Mouse (Mus musculus) liver, embryonic 13.5 days (tissue): Measurements from ENCODE around the gene Ppm1h. TPM values are rescaled to one million over a fixed set of nuclear protein-coding genes. Genes with fewer than 3 reads are reported as not detected.

Source experiments
- ATAC-seq: fragments of 200-750 bp; cut with Nextera tagmentation; 2 replicates; pipeline ENCODE4 v1.8.0; 2017; ENCODE audit warnings: low read depth, mild to moderate bottlenecking, moderate number of reproducible peaks, moderate library complexity
- DNase-seq: peaks from one replicate; pipeline ENCODE4 v3.0.0; 2022
- H3K27ac ChIP-seq: fragments of 300-500 bp; sonication (generic); 2 replicates; pipeline ENCODE4 v1.5.1; 2015; ENCODE audit warnings: moderate library complexity, mild to moderate bottlenecking, inconsistent platforms
- H3K27me3 ChIP-seq: fragments of 300-500 bp; sonication (generic); 2 replicates; pipeline ENCODE4 v1.6.1; 2015; ENCODE audit warnings: mild to moderate bottlenecking, inconsistent platforms
- H3K36me3 ChIP-seq: fragments of 300-500 bp; sonication (generic); 2 replicates; pipeline ENCODE4 v1.6.1; 2015; ENCODE audit warnings: mild to moderate bottlenecking, inconsistent platforms
- H3K4me1 ChIP-seq: fragments of 300-500 bp; sonication (generic); replicated peaks from 2 replicates; pipeline ENCODE4 v1.6.1; 2015; ENCODE audit warnings: inconsistent platforms
- H3K4me2 ChIP-seq: fragments of 300-500 bp; sonication (generic); 2 replicates; pipeline ENCODE4 v1.6.1; 2015; ENCODE audit warnings: inconsistent platforms, mild to moderate bottlenecking, moderate library complexity
- H3K4me3 ChIP-seq: fragments of 300-500 bp; sonication (generic); replicated peaks from 2 replicates; pipeline ENCODE4 v1.5.1; 2015; ENCODE audit warnings: mild to moderate bottlenecking, inconsistent platforms
- H3K9ac ChIP-seq: fragments of 300-500 bp; sonication (generic); 2 replicates; pipeline ENCODE4 v1.6.1; 2015; ENCODE audit warnings: mild to moderate bottlenecking, inconsistent platforms
- H3K9me3 ChIP-seq: fragments of 300-500 bp; sonication (generic); replicated peaks from 2 replicates; pipeline ENCODE4 v1.6.1; 2016; ENCODE audit warnings: inconsistent platforms
- WGBS: fragments of 180-500 bp; shearing (Covaris S2); methylation state at CpG from one replicate; pipeline ENCODE4 v1.1.7; 2015; ENCODE audit not compliant: insufficient replicate concordance; 5-methylcytosine and 5-hydroxymethylcytosine counted together
- polyA plus RNA-seq: library from polyadenylated mRNA; unstranded; fragments of >200 nt; fragmentation: Nextera tagmentation; extraction: Ambion mirVana; gene quantifications from 2 replicates; pipeline ENCODE4 v1.2.1, GENCODE M21; 2015

Gene Ppm1h
- polyA plus RNA-seq, 1 experiment from 2014 or later: 1.5 TPM

DNA sequence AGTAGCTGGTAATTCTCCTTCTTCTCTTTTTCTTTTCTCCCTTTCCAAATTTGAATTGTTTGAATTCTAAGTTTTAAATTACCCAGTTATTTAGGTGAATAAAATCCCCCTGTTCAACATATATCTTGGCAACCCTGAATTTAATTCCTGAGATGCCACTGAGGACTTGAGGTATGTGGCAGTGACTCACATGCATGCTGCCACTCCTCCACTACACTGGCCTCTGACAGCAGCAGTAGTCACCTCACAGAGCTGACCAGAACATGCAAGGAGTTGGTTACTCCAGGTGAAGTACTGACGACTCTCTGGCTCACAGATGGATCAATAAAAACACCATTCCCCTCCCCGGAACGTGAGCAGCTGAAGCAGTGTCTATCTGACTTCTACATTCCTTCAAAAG is 98.9 kb downstream of the Ppm1h start:
- Histone ChIP-seq H3K27me3 (no peaks in the 10 kb centered on the region), H3K4me2 (no peak overlapping the region), H3K36me3 (no peaks in the 10 kb centered on the region), H3K4me1 (0 out of 2 replicates have a peak, but pooled peaks cover 5% of the 10 kb centered on the region), H3K27ac (no peak overlapping the region), H3K9me3 (no peaks in the 10 kb centered on the region), H3K9ac (no peak overlapping the region), H3K4me3 (no peak overlapping the region)
- DNase-seq (no peak), ATAC-seq (no peak)
- 74% methylated on average over 3 of the region's 3 CpGs for WGBS

DNA sequence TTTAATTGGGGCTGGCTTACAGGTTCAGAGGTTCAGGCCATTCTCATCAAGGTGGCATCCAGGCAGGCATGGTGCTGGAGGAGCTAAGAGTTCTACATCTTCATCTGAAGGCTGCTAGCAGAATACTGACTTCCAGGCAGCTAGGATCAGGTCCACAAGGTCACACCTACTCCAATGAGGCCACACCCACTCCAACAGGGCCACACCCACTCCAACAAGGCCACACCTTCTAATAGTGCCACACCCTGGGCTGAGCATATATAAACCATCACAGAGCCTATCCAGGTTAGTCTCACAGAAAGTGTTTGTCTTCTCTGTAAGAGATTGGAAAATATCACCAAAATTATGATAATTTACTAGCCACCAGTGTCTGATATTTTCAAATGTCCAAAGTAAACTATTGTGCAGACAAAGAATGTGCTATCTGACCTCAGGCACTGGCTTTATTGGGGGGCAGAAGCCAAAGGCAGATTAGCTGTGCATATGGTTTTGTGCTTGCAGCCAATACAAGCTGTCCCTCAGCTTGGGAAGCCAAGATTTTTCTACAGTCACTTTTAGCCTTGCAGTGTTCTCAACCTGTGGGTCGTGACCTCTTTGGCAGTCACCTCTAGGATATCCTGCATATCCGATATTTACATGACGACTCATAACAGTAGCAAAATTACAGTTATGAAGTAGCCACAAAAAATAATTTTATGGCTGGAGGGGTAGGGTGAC is 99.5 kb downstream of the Ppm1h start:
- Histone ChIP-seq H3K4me1 (0 out of 2 replicates have a peak, but pooled peaks cover 5% of the 10 kb centered on the region), H3K27me3 (no peaks in the 10 kb centered on the region), H3K9me3 (no peaks in the 10 kb centered on the region), H3K36me3 (no peaks in the 10 kb centered on the region), H3K9ac (no peak overlapping the region), H3K27ac (no peak overlapping the region), H3K4me2 (no peak overlapping the region), H3K4me3 (no peak overlapping the region)
- ATAC-seq: peak; percentile 71; the same call in 1 of the 2 replicates
- no peak for DNase-seq
- 75% methylated on average over 3 of the region's 3 CpGs for WGBS

- 0 out of 2 replicates have a peak, but pooled peaks cover 5% of the 10 kb centered on the region for H3K4me1 ChIP-seq
- no peaks in the 10 kb centered on the region for H3K36me3 ChIP-seq
- no peak overlapping the region for H3K27ac ChIP-seq
- no peaks in the 10 kb centered on the region for H3K9me3 ChIP-seq
- 61% methylated on average over 12 of the region's 12 CpGs for WGBS
- H3K4me2 ChIP-seq: no peak overlapping the region
- no peaks in the 10 kb centered on the region for H3K27me3 ChIP-seq
- no peak for DNase-seq
- H3K9ac ChIP-seq: no peak overlapping the region
- ATAC-seq: no peak
- H3K4me3 ChIP-seq: no peak overlapping the region
Measured at GRCm38 (mm10) chr10:122779351-122779750, 100.8 kb downstream of the Ppm1h start.

- DNase-seq (no peak), ATAC-seq (peak; percentile 63)
- Histone ChIP-seq H3K4me1 (0 out of 2 replicates have a peak, but pooled peaks cover 5% of the 10 kb centered on the region), H3K9me3 (no peaks in the 10 kb centered on the region), H3K27me3 (no peaks in the 10 kb centered on the region), H3K27ac (no peak overlapping the region), H3K4me2 (no peak overlapping the region), H3K36me3 (no peaks in the 10 kb centered on the region), H3K9ac (no peak overlapping the region), H3K4me3 (no peak overlapping the region)
- 49% methylated on average over 4 of the region's 4 CpGs for WGBS
Measured at GRCm38 (mm10) chr10:122782755-122783154, 104.2 kb downstream of the Ppm1h start.

GRCm38 (mm10) chr10:122789648-122790170 is 111.1 kb downstream of the Ppm1h start:
- no peaks in the 10 kb centered on the region for H3K27me3 ChIP-seq
- DNase-seq: no peak
- H3K4me2 ChIP-seq: no peak overlapping the region
- no peak overlapping the region for H3K4me3 ChIP-seq
- WGBS: 44% methylated on average over 12 of the region's 12 CpGs
- no peak for ATAC-seq
- H3K4me1 ChIP-seq: peaks cover 18% of the 10 kb centered on the region
- no peak overlapping the region for H3K9ac ChIP-seq
- no peaks in the 10 kb centered on the region for H3K36me3 ChIP-seq
- H3K9me3 ChIP-seq: no peaks in the 10 kb centered on the region
- no peak overlapping the region for H3K27ac ChIP-seq

- Histone ChIP-seq H3K9me3 (no peaks in the 10 kb centered on the region), H3K36me3 (no peaks in the 10 kb centered on the region), H3K4me1 (peaks cover 20% of the 10 kb centered on the region), H3K27ac (no peak overlapping the region), H3K9ac (peak overlapping the region; percentile 51), H3K4me2 (peak overlapping the region; percentile 67), H3K4me3 (peak overlapping the region; percentile 48), H3K27me3 (no peaks in the 10 kb centered on the region)
- DNase-seq (no peak), ATAC-seq (peak; percentile 73)
- 12% methylated on average over 21 of the region's 21 CpGs for whole genome bisulfite sequencing
Measured at GRCm38 (mm10) chr10:122792021-122792966, 113.7 kb downstream of the Ppm1h start.

DNA sequence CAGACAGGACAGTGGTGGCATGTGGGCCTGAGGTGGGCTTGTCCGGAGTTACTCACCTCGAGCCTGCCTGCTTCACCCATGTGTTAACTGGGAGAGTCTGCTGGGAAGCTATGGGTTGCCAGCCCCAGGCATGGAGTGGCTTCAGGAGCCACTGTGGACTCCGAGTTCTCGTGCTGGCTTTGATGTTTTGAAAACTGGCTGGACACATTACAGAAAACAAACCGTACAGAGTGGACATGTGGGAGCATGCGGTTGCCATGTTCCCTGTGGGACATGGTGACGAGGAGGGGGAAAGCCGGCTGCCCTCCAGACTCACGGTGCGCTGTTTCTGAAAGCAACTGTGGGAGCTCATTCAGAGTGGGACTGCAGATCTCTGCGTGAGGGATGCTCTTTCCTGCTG is 114.6 kb downstream of the Ppm1h start:
- DNase-seq: no peak
- Histone ChIP-seq H3K4me3 (no peak overlapping the region), H3K4me2 (0 out of 2 replicates have a peak overlapping the region, but pooled peaks have one; percentile 67), H3K36me3 (no peaks in the 10 kb centered on the region), H3K27me3 (no peaks in the 10 kb centered on the region), H3K27ac (0 out of 2 replicates have a peak overlapping the region, but pooled peaks have one; percentile 34), H3K4me1 (peaks cover 20% of the 10 kb centered on the region), H3K9ac (no peak overlapping the region), H3K9me3 (no peaks in the 10 kb centered on the region)
- no peak for ATAC-seq
- WGBS: 75% methylated on average over 11 of the region's 11 CpGs

DNA sequence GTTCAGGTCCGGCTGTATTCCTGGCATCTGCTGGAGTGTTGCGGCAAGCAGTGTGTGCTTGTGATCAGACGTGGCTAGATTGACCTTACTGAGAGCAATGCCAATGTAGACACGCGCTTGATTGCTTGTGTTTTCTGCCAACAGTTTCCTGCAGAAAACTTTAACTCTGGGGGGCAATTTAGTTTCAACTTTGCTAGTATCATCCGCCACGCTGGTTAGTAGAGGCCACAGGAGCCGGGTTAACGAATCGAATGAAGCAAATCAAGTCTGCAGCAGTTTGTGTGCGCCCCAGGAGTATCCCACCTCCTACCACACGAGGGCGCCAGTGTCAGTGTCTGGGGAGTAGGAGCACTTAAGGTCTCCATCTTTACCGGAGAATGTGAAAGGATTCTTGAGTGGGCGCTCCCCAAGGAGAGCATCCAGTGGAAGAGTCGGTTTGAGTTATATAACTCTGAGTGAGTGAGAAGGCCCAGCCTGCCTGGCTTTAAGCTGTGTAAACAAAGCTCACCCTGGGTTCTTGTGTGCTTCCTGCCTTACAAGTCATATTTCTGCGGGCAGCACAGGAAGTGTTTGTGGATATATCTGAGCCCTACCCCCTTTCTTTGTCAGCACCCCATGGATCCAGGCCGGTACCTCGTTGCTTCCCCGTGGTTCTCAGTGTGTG is 115.8 kb downstream of the Ppm1h start:
- Histone ChIP-seq H3K27ac (no peak overlapping the region), H3K4me2 (peak overlapping the region; percentile 56), H3K9me3 (no peaks in the 10 kb centered on the region), H3K36me3 (no peaks in the 10 kb centered on the region), H3K9ac (peak overlapping the region; percentile 52; the same call in 1 of the 2 replicates), H3K4me1 (peaks cover 20% of the 10 kb centered on the region), H3K4me3 (peak overlapping the region; percentile 50), H3K27me3 (no peaks in the 10 kb centered on the region)
- DNase-seq (peak; percentile 66), ATAC-seq (peak; percentile 71)
- WGBS: 23% methylated on average over 20 of the region's 20 CpGs

- ATAC-seq (no peak), DNase-seq (no peak)
- no peak overlapping the region for H3K4me3 ChIP-seq
- H3K36me3 ChIP-seq: no peaks in the 10 kb centered on the region
- H3K4me2 ChIP-seq: no peak overlapping the region
- H3K4me1 ChIP-seq: peaks cover 28% of the 10 kb centered on the region
- 68% methylated on average over 6 of the region's 6 CpGs for WGBS
- no peaks in the 10 kb centered on the region for H3K27me3 ChIP-seq
- H3K9ac ChIP-seq: no peak overlapping the region
- H3K27ac ChIP-seq: no peak overlapping the region
- no peaks in the 10 kb centered on the region for H3K9me3 ChIP-seq
Measured at GRCm38 (mm10) chr10:122797955-122798354, 119.4 kb downstream of the Ppm1h start.

DNA sequence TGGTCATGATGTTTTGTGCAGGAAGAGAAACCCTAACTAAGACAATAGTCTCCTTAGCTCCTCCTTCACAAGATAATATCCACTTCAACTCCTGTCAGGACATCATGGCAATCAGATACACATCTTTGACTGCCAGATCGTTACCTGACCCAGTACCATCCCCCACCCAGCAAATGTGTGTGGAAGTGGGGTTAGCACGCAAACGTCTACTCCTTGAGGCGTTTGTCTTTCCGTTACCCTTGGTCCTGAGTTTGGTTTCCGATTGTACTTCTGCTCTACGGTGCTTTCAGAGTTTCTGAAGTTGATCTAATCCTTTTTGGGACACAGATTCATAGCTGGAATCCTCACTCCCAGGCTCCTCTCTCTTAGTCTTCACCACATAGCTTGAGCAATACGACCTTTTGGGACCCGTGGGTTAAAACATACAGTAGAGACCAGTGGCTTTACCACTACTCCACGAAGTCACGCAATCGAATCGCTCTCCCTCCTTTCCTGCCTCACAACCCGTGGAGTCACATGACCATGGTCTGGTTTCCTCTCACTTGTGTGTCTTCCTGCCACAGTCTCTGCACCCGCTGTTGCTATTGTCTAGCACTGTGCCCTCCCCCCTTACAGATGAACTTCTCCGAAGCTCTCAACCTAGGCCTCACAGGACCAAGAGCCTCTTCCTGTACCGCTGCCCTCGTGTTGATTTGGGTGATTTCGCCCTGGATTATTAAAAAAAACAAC is 121.6 kb downstream of the Ppm1h start:
- no peaks in the 10 kb centered on the region for H3K9me3 ChIP-seq
- peak; percentile 27; the same call in 1 of the 2 replicates for ATAC-seq
- H3K36me3 ChIP-seq: no peaks in the 10 kb centered on the region
- no peaks in the 10 kb centered on the region for H3K27me3 ChIP-seq
- no peak for DNase-seq
- H3K27ac ChIP-seq: no peak overlapping the region
- H3K4me3 ChIP-seq: no peak overlapping the region
- H3K4me2 ChIP-seq: no peak overlapping the region
- 27% methylated on average over 19 of the region's 19 CpGs for WGBS
- no peak overlapping the region for H3K9ac ChIP-seq
- peaks cover 19% of the 10 kb centered on the region; the same call in 1 of the 2 replicates for H3K4me1 ChIP-seq
